Mouse (Mus musculus): ENCODE data around the gene Opn4. TPM values are rescaled to one million over a fixed set of nuclear protein-coding genes. Genes with fewer than 3 reads are reported as not detected.

The Opn4 gene
- polyA plus RNA-seq, 1 experiment from 2014 or later = not detected

GRCm38 (mm10) chr14:34548391-34549001, 51.4 kb downstream of the Opn4 start:
- peak overlapping the region; percentile 93 for H3K27ac ChIP-seq
- H3K9me3 ChIP-seq = no peaks in the 10 kb centered on the region
- peaks cover 15% of the 10 kb centered on the region; the same call in 1 of the 2 replicates for H3K4me1 ChIP-seq (replicated peaks)
- peak; percentile 72 for DNase-seq (ENCODE audit: low spot score)
- H3K36me3 ChIP-seq = no peaks in the 10 kb centered on the region
- under 1% methylated on average over 27 of the region's 27 CpGs for WGBS
- peaks cover 39% of the 10 kb centered on the region for H3K27me3 ChIP-seq (ENCODE audit: insufficient read depth, poor library complexity, severe bottlenecking)
- H3K4me3 ChIP-seq = peak overlapping the region; percentile 77

DNA sequence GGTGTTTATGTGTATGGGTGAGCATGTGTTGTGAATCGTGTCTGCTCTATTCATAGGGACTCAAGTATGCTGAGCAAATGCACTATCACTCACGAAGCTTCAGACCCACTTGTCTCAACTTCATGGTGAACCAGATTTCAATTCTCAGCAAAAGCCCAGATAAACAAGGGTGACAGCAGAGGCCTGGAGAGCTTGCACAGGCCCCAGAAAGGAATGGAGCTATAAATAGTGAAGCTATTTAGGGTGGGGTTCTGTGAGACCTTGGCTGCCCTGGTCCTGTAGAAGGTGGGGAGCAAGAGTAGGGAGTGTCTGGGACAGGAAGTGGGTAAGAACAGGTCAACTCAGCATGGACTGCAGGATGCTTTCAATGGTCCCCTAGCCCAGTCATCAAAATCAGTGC, 55.4 kb downstream of the Opn4 start:
- Histone ChIP-seq H3K27me3 (ENCODE audit: insufficient read depth, poor library complexity, severe bottlenecking) (peaks cover 51% of the 10 kb centered on the region), H3K36me3 (no peaks in the 10 kb centered on the region), H3K4me3 (no peak overlapping the region), H3K4me1 (replicated peaks) (peaks cover 20% of the 10 kb centered on the region; the same call in 1 of the 2 replicates), H3K27ac (no peak overlapping the region), H3K9me3 (no peaks in the 10 kb centered on the region)
- no peak for DNase-seq (ENCODE audit: low spot score)
- 79% methylated on average over 2 of the region's 2 CpGs for WGBS

DNA sequence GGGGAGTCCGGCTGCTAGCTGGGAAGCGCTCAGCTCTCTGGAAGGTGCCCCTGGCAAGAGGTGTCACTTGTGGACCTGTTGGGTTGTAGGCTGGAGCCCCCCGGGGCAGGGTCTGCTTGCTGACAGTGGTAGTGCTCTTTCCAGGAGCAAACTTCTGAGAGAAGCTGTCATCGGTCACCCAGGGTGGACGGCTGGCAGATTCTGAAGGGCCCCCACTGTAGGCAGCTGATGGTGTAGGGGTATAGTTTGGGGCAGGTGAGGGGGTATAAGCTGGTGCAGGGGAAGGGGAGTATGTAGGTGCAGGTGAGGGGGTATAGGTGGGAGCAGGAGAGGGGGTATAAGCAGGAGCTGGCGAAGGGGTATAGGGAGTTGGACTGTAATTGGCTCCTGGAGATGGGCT, 55.9 kb downstream of the Opn4 start:
- H3K9me3 ChIP-seq = no peaks in the 10 kb centered on the region
- no peak for DNase-seq (ENCODE audit: low spot score)
- peaks cover 51% of the 10 kb centered on the region for H3K27me3 ChIP-seq (ENCODE audit: insufficient read depth, poor library complexity, severe bottlenecking)
- H3K4me1 ChIP-seq (replicated peaks) = peaks cover 14% of the 10 kb centered on the region; the same call in 1 of the 2 replicates
- 89% methylated on average over 6 of the region's 6 CpGs for WGBS
- no peak overlapping the region for H3K4me3 ChIP-seq
- H3K27ac ChIP-seq = no peak overlapping the region
- H3K36me3 ChIP-seq = no peaks in the 10 kb centered on the region

- Histone ChIP-seq H3K27ac (no peak overlapping the region), H3K36me3 (no peaks in the 10 kb centered on the region), H3K4me1 (replicated peaks) (peaks cover 12% of the 10 kb centered on the region; the same call in 1 of the 2 replicates), H3K27me3 (ENCODE audit: insufficient read depth, poor library complexity, severe bottlenecking) (peaks cover 51% of the 10 kb centered on the region), H3K4me3 (no peak overlapping the region), H3K9me3 (no peaks in the 10 kb centered on the region)
- no peak for DNase-seq (ENCODE audit: low spot score)
- 84% methylated on average over 6 of the region's 6 CpGs for WGBS
These were observed 56.3 kb downstream of the Opn4 start for GRCm38 (mm10) chr14:34543596-34543995.

- no peak overlapping the region for H3K27ac ChIP-seq
- H3K4me1 ChIP-seq (replicated peaks) = peaks cover 5% of the 10 kb centered on the region; the same call in 1 of the 2 replicates
- no peaks in the 10 kb centered on the region for H3K9me3 ChIP-seq
- no peaks in the 10 kb centered on the region for H3K36me3 ChIP-seq
- no peak overlapping the region for H3K4me3 ChIP-seq
- no peak for DNase-seq (ENCODE audit: low spot score)
- H3K27me3 ChIP-seq (ENCODE audit: insufficient read depth, poor library complexity, severe bottlenecking) = peaks cover 41% of the 10 kb centered on the region
- whole genome bisulfite sequencing = 87% methylated on average over 5 of the region's 5 CpGs
These were observed 58.0 kb downstream of the Opn4 start for GRCm38 (mm10) chr14:34541896-34542295.

DNA sequence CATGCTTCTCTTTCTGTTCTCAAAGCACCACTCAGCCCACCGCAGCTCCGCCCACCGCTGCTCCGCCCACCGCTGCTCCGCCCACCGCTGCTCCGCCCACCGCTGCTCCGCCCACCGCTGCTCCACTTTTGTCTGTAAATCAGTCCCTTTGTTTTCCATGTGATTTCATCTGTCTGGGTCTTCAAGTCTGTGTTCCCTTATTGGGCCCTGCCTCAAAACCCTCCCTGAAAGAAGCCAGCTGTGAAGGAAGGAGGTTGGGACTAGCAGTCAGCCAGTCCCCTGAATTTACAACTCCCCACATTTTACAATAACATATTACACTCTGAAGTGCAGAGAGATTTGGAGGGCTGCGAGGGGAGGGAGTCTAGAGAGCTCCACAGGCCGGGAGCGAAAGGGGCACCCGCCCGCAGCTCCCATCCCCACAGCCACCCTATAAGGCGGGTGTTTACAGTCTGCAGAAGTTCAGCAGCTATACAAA, 59.2 kb downstream of the Opn4 start:
- Histone ChIP-seq H3K36me3 (no peaks in the 10 kb centered on the region), H3K27ac (peak overlapping the region; percentile 81), H3K27me3 (ENCODE audit: insufficient read depth, poor library complexity, severe bottlenecking) (peaks cover 30% of the 10 kb centered on the region), H3K4me3 (peak overlapping the region; percentile 29), H3K4me1 (replicated peaks) (peaks cover 5% of the 10 kb centered on the region; the same call in 1 of the 2 replicates), H3K9me3 (no peaks in the 10 kb centered on the region)
- peak; percentile 34 for DNase-seq (ENCODE audit: low spot score)
- WGBS = 13% methylated on average over 17 of the region's 17 CpGs

Other genes starting within 250 kb of the Opn4 start
- gene Fam25c, start 244.7 kb downstream of the Opn4 start, polyA plus RNA-seq (2016; fragmentation: Nextera tagmentation; extraction: Ambion mirVana) = not detected in 2 replicates
- gene Sncg, start 225.4 kb downstream of the Opn4 start, polyA plus RNA-seq (2016; fragmentation: Nextera tagmentation; extraction: Ambion mirVana) = 51.0 and 125 TPM in 2 replicates
- gene Mmrn2, start 224.7 kb downstream of the Opn4 start, polyA plus RNA-seq (2016; fragmentation: Nextera tagmentation; extraction: Ambion mirVana) = 7.0 and 8.5 TPM in 2 replicates
- 31.6 and 42.8 TPM in 2 replicates for gene Bmpr1a, start 96.8 kb downstream of the Opn4 start, polyA plus RNA-seq (2016; fragmentation: Nextera tagmentation; extraction: Ambion mirVana)
- not detected in 2 replicates for gene 9230112D13Rik, start 77.3 kb downstream of the Opn4 start, polyA plus RNA-seq (2016; fragmentation: Nextera tagmentation; extraction: Ambion mirVana)
- 0.09 and 0.36 TPM in 2 replicates for gene Ldb3, start 11.5 kb downstream of the Opn4 start, polyA plus RNA-seq (2016; fragmentation: Nextera tagmentation; extraction: Ambion mirVana)
- gene Wapl, start 73.8 kb upstream of the Opn4 start, polyA plus RNA-seq (2016; fragmentation: Nextera tagmentation; extraction: Ambion mirVana) = 18.7 and 25.6 TPM in 2 replicates
- gene Grid1, start 220.0 kb upstream of the Opn4 start, polyA plus RNA-seq (2016; fragmentation: Nextera tagmentation; extraction: Ambion mirVana) = 0.10 and 0.42 TPM in 2 replicates

Data from hindbrain, embryonic 10.5 days (tissue).